Mouse (Mus musculus) layer of hippocampus, adult 9-11 months (tissue): ENCODE data around the gene Aldh2.
"Not testable (repeated sequence)": the region's sequence is repeated elsewhere in the genome, so short reads cannot be mapped to it uniquely, and the experiment has no call there.

Source experiments
- DNase-seq: peaks from one replicate; pipeline ENCODE4 v3.0.0; 2022

Gene Aldh2

GRCm38 (mm10) chr5:121593451-121594401, at the start of gene Aldh2:
Gene Aldh2 (minus strand): TSS chr5:121593824.
- DNase-seq: peak; percentile 81

DNA sequence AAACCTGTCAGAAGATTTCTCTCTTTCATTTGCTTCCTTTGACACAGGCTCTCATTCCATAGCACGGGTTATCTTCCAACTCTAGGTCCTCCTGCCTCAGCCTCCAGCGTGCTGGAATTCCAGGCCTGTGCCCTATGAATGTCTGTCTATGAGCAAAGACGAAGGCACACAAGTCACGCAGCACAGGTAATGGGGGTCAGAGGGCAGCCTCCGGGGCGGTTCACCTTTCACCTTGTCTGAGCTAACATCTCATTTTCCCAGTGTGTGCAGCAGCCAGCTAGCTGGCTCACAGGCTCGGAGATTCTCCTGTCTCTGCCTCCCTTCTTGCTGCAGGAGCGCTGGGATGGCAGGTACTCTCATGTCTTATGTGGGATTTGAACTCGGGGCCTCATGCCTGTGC, 46.0 kb upstream of the Aldh2 start:
- DNase-seq: no peak

DNA sequence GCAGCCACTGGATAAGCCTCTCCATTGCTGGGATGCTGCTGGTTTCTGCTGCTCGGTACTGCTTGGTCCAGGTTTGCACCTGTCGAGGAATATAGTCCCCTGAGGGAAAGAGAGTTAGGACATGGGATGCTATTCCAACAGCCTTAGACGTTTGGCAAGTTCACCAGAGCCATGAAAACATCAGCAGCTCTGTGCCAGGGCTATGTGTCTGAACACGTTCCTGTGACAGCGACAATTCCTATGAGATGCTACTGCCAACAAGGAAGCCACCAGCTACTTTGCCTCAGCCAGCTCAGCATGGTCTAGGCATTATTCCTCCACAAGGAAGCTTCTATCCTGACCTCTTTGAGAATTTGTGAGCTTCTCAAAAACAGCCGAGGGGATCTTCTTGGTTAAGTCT, 43.7 kb upstream of the Aldh2 start:
- no peak for DNase-seq

DNA sequence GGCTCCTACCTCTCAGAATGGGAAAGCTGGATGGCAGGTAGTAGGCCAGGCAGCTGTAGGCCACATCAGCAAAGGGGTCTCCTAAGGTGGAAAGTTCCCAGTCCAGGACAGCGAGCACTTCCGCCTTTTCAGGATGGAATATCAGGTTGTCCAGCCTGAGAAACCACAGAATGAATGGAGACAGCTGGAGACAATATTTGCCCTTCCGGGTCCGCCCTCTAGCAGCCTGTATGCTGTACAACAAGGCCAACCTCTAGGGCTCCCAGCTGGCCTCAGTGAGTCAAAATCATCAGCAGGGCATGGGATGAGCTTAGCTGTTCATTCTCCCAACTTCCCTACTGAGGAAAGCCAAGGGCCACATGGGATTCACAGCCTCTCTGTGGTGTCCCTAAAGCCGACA, 41.0 kb upstream of the Aldh2 start:
- no peak for DNase-seq

GRCm38 (mm10) chr5:121632804-121633203, 39.2 kb upstream of the Aldh2 start:
- DNase-seq: no peak

DNA sequence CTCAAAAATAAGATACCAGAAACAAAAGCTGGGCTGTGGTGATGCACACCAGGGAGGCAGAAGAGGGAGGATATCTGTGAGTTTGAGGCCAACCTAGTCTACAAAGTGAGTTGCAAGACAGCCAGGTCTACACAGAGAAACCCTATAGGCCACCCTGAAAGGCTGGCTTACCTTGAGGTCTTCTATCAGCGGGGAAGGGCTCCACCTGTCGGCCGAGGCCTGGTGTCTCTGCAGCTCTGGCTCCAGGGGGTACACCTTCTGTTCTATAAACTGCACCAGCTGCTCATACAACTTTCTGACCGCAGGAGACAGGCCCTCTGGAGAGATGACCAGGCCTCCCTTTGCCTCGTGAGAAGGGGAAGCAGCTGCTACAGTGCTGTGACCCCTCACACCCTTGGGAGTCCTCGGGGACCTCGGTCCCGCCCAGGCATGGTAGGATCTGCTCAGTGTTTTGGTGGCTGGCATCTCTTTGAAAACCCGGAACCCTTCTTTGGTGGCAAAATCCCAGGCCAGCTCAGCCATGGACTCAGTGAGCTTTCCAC, 37.6 kb upstream of the Aldh2 start:
- not testable (repeated sequence) for DNase-seq

- peak; percentile 25 for DNase-seq
Measured at GRCm38 (mm10) chr5:121627871-121628270, 34.2 kb upstream of the Aldh2 start.

DNA sequence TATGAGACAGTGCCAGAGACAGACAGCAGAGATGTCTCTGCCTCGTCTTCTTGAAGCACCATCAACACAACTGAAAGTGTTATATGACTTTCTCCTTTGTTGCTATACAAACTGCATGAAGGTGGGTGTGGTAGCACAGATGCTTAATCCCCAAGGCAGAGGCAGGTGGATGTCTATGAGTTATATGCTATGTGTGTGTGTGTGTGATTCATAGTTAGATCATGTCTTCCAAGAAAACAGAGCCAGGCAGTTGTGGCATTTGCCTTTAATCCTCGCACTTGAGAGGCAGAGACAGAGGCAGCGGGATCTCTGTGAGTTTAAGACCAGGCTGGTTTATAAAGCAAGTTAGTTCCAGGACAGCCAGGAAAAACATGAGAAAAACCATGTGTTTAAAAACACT, 29.6 kb upstream of the Aldh2 start:
- DNase-seq: no peak

- DNase-seq: no peak
Measured at GRCm38 (mm10) chr5:121621102-121621501, 27.5 kb upstream of the Aldh2 start.

GRCm38 (mm10) chr5:121618592-121619513, 25.2 kb upstream of the Aldh2 start, which contains the start of gene Acad12:
Gene Acad12 (minus strand): TSS chr5:121618938.
- DNase-seq: peak; percentile 72

- not testable (repeated sequence) for DNase-seq
Measured at GRCm38 (mm10) chr5:121614921-121615320, 21.3 kb upstream of the Aldh2 start.

- DNase-seq: no peak
Measured at GRCm38 (mm10) chr5:121612036-121612435, 18.4 kb upstream of the Aldh2 start.

- not testable (repeated sequence) for DNase-seq
Measured at GRCm38 (mm10) chr5:121609556-121610135, 16.0 kb upstream of the Aldh2 start.

DNA sequence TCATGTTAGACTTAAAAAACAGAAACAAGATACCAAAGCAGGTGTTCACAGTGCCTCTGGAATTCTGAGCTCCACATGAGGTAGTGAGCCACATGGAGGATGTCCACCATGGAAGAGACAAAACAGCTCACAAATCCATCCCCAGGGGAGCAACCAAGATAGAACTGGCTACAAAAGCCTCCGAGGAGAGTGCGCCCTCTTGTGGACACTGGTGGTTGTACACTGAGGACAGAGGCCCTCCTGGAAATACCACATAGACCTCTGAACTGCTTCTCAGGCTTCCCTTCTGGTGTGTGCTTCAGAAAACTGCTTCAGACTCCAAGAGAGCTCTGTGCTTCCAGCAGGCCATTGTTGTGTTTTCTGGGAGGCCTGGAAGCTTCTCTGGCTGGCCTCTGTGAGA, 12.5 kb upstream of the Aldh2 start:
- peak; percentile 44 for DNase-seq

DNA sequence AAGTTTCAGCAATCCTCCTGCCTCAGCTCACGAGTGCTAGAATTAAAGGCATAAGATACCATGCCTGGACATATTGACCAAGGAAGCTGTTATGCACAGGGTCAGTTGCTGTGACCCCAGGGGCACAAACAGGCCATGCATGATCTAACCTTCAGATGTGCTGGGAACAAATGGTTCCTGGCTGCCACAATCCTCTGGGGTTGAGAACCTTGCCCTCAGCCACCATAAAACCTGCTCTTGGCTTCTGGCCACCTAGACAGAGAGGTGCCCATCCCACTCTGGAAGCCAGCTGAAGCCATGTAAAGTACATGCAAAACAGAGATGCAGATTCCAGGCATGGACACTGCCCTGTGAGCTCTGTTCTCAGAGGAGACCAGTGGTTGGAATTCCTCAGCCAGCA, 10.2 kb upstream of the Aldh2 start:
- not testable (repeated sequence) for DNase-seq

- peak; percentile 83 for DNase-seq
Measured at GRCm38 (mm10) chr5:121601547-121602299, 8.1 kb upstream of the Aldh2 start.

GRCm38 (mm10) chr5:121598871-121599610, 5.4 kb upstream of the Aldh2 start:
- DNase-seq: no peak

GRCm38 (mm10) chr5:121597991-121598537, 4.4 kb upstream of the Aldh2 start:
- no peak for DNase-seq

DNA sequence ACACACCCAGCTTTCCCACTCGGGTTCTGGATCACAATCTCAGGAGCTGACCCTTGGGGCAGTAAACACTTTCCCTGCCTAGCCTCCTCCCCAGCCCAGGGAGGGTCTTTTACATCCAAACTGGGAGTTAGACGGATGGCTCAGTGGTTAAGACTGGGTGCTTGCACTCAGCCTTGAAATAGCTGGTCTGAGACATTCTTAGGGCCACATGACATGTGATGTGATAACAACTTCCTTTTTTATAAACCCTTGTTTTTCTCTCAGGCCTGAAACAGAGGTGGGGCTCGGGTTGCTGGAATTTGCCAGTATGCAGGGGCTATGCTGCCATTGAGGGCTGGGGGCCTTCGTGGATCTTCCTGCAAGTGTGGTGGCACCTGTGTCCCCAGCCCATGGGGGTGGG, 3.7 kb upstream of the Aldh2 start:
- DNase-seq: no peak

DNA sequence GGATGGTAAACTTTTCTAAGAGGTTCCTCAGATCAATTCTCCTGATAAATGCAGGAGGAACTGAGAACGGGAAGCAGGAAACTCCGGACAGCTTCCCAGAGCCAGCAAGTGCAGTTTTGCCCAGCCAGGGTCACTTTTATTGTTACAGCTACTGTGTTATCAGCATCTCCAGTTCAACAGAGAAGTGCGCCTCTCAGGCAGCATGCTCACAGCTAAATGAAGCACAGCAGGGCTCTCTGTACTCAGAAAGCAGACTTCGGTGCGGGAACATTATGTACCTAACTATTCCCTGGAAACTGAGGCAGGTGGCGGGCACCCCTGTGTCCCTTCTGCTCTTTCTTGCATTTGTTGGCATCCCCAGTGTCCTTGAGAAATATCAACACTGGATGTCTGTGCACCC, 2.6 kb upstream of the Aldh2 start:
- DNase-seq: no peak

- DNase-seq: no peak
Measured at GRCm38 (mm10) chr5:121595758-121596157, 2.1 kb upstream of the Aldh2 start.
